Mouse (Mus musculus) E14TG2a.4 (cell line): ENCODE measurements around the gene Gga1.

Experiments
- CTCF ChIP-seq: conservative IDR thresholded peaks from 2 replicates; pipeline ENCODE4 v1.5.1; 2014; ENCODE audit warnings: low read length
- NANOG ChIP-seq: IDR thresholded peaks from 2 replicates; pipeline ENCODE4 v1.6.1; 2014; ENCODE audit warnings: borderline replicate concordance, low read length, mixed read lengths
- POU5F1 ChIP-seq: IDR thresholded peaks from 2 replicates; pipeline ENCODE4 v1.6.1; 2014; ENCODE audit warnings: low read length, borderline replicate concordance

- TF ChIP-seq CTCF = no peak
- no peak for TF ChIP-seq POU5F1
- no peak for TF ChIP-seq NANOG
These were observed 3.1 kb upstream of the Gga1 start for GRCm38 (mm10) chr15:78873803-78874435.
